Mouse (Mus musculus) hindbrain, embryonic 12.5 days (tissue): Measurements from ENCODE around the gene Adamts9. TPM values are rescaled to one million over a fixed set of nuclear protein-coding genes. Genes with fewer than 3 reads are reported as not detected.

Source experiments
- ATAC-seq: fragments of 200-750 bp; cut with Nextera tagmentation; 2 replicates; pipeline ENCODE4 v1.8.0; 2017; ENCODE audit warnings: moderate TSS enrichment; ENCODE audit not compliant: low FRiP score
- H3K27ac ChIP-seq: fragments of 300-500 bp; sonication (generic); 2 replicates; pipeline ENCODE4 v1.5.1; 2016; ENCODE audit warnings: mild to moderate bottlenecking
- H3K27me3 ChIP-seq: fragments of 300-500 bp; sonication (generic); 2 replicates; pipeline ENCODE4 v1.6.1; 2016; ENCODE audit warnings: mild to moderate bottlenecking
- H3K36me3 ChIP-seq: fragments of 300-500 bp; sonication (generic); 2 replicates; pipeline ENCODE4 v1.6.1; 2016; ENCODE audit warnings: mild to moderate bottlenecking
- H3K4me1 ChIP-seq: fragments of 300-500 bp; sonication (generic); 2 replicates; pipeline ENCODE4 v1.6.1; 2016
- H3K4me2 ChIP-seq: fragments of 300-500 bp; sonication (generic); replicated peaks from 2 replicates; pipeline ENCODE4 v1.6.1; 2016; ENCODE audit warnings: mild to moderate bottlenecking
- H3K4me3 ChIP-seq: fragments of 300-500 bp; sonication (generic); 2 replicates; pipeline ENCODE4 v1.5.1; 2016; ENCODE audit warnings: mild to moderate bottlenecking
- H3K9ac ChIP-seq: fragments of 300-500 bp; sonication (generic); 2 replicates; pipeline ENCODE4 v1.6.1; 2016; ENCODE audit warnings: mild to moderate bottlenecking, moderate library complexity
- H3K9me3 ChIP-seq: fragments of 300-500 bp; sonication (generic); replicated peaks from 2 replicates; pipeline ENCODE4 v1.6.1; 2016; ENCODE audit warnings: mild to moderate bottlenecking
- WGBS: fragments of 180-500 bp; shearing (Covaris S2); methylation state at CpG from one replicate; pipeline ENCODE4 v1.1.7; 2016; 5-methylcytosine and 5-hydroxymethylcytosine counted together
- polyA plus RNA-seq: library from polyadenylated mRNA; unstranded; fragments of >200 nt; fragmentation: Nextera tagmentation; extraction: Ambion mirVana; gene quantifications from 2 replicates; pipeline ENCODE4 v1.2.1, GENCODE M21; 2016

Adamts9 gene
- polyA plus RNA-seq, 1 experiment from 2014 or later = 4.5 TPM

GRCm38 (mm10) chr6:92874854-92875253 is 68.4 kb downstream of the Adamts9 start:
- Histone ChIP-seq H3K4me1 (peaks cover 2% of the 10 kb centered on the region; the same call in 1 of the 2 replicates), H3K9me3 (no peaks in the 10 kb centered on the region), H3K9ac (no peak overlapping the region), H3K36me3 (0 out of 2 replicates have a peak, but pooled peaks cover 3% of the 10 kb centered on the region), H3K27ac (no peak overlapping the region), H3K4me3 (no peak overlapping the region), H3K4me2 (no peak overlapping the region), H3K27me3 (no peaks in the 10 kb centered on the region)
- ATAC-seq = no peak
- WGBS = 74% methylated on average over 5 of the region's 5 CpGs

GRCm38 (mm10) chr6:92872766-92873165 is 70.5 kb downstream of the Adamts9 start:
- H3K4me3 ChIP-seq = no peak overlapping the region
- no peaks in the 10 kb centered on the region for H3K27me3 ChIP-seq
- H3K9ac ChIP-seq = no peak overlapping the region
- WGBS = 86% methylated on average over 10 of the region's 10 CpGs
- H3K27ac ChIP-seq = no peak overlapping the region
- ATAC-seq = no peak
- H3K4me2 ChIP-seq = no peak overlapping the region
- no peaks in the 10 kb centered on the region for H3K9me3 ChIP-seq
- peaks cover 8% of the 10 kb centered on the region; the same call in 1 of the 2 replicates for H3K4me1 ChIP-seq
- 0 out of 2 replicates have a peak, but pooled peaks cover 3% of the 10 kb centered on the region for H3K36me3 ChIP-seq

DNA sequence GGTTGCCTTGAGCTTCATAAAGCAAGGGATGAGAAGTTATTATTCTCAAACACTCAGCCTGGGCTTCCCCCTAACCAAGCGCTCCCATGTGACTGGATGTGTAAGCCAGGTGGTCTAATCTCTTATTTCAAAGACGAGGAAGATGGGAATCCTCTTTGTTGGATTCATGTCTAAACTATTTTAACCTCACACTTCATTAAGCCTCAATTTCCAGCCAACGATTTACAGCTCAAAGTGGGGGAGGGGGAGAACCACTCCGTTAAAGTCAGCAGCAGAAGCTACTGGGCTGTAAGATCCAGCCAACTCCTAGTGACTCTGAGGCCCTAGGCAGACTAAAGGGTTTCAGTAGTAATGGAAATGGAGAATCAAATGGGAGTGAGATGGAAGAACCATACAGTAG is 71.5 kb downstream of the Adamts9 start:
- no peak for ATAC-seq
- WGBS = 61% methylated on average over 4 of the region's 4 CpGs

GRCm38 (mm10) chr6:92869582-92870219 is 73.6 kb downstream of the Adamts9 start:
- Histone ChIP-seq H3K9me3 (no peaks in the 10 kb centered on the region), H3K4me3 (no peak overlapping the region), H3K36me3 (no peaks in the 10 kb centered on the region), H3K27ac (no peak overlapping the region), H3K4me1 (peaks cover 8% of the 10 kb centered on the region; the same call in 1 of the 2 replicates), H3K4me2 (no peak overlapping the region), H3K9ac (no peak overlapping the region), H3K27me3 (no peaks in the 10 kb centered on the region)
- WGBS = 56% methylated on average over 16 of the region's 16 CpGs
- ATAC-seq = no peak

More for the DNA sequence above, 71.5 kb downstream of the Adamts9 start:
- H3K4me1 ChIP-seq = peaks cover 8% of the 10 kb centered on the region; the same call in 1 of the 2 replicates
- H3K36me3 ChIP-seq = no peaks in the 10 kb centered on the region
- no peaks in the 10 kb centered on the region for H3K27me3 ChIP-seq
- no peak overlapping the region for H3K4me3 ChIP-seq
- H3K9me3 ChIP-seq = no peaks in the 10 kb centered on the region
- H3K9ac ChIP-seq = no peak overlapping the region
- H3K4me2 ChIP-seq = no peak overlapping the region
- no peak overlapping the region for H3K27ac ChIP-seq

GRCm38 (mm10) chr6:92869089-92869581 is 74.2 kb downstream of the Adamts9 start, which contains the start of gene Gm15737:
Gene Gm15737 (plus strand): TSS chr6:92869357.
- Histone ChIP-seq H3K36me3 (no peaks in the 10 kb centered on the region), H3K27ac (no peak within 1 kb of the TSS), H3K4me3 (no peak within 1 kb of the TSS), H3K4me1 (peaks cover 8% of the 10 kb centered on the region; the same call in 1 of the 2 replicates), H3K9ac (no peak within 1 kb of the TSS), H3K4me2 (no peak within 1 kb of the TSS), H3K27me3 (no peaks in the 10 kb centered on the region), H3K9me3 (no peaks in the 10 kb centered on the region)
- no peak for ATAC-seq
- 62% methylated on average over 4 of the region's 4 CpGs for WGBS

- no peak overlapping the region for H3K4me3 ChIP-seq
- no peak overlapping the region for H3K27ac ChIP-seq
- no peaks in the 10 kb centered on the region for H3K4me1 ChIP-seq
- 79% methylated on average over 9 of the region's 9 CpGs for WGBS
- no peaks in the 10 kb centered on the region for H3K27me3 ChIP-seq
- no peak overlapping the region for H3K4me2 ChIP-seq
- no peaks in the 10 kb centered on the region for H3K36me3 ChIP-seq
- no peaks in the 10 kb centered on the region for H3K9me3 ChIP-seq
- H3K9ac ChIP-seq = no peak overlapping the region
- no peak for ATAC-seq
Observed at GRCm38 (mm10) chr6:92862599-92862998, 80.7 kb downstream of the Adamts9 start.

- no peaks in the 10 kb centered on the region for H3K9me3 ChIP-seq
- H3K27me3 ChIP-seq = no peaks in the 10 kb centered on the region
- no peak overlapping the region for H3K27ac ChIP-seq
- H3K9ac ChIP-seq = no peak overlapping the region
- no peak overlapping the region for H3K4me3 ChIP-seq
- no peaks in the 10 kb centered on the region for H3K4me1 ChIP-seq
- 72% methylated on average over 5 of the region's 5 CpGs for WGBS
- no peaks in the 10 kb centered on the region for H3K36me3 ChIP-seq
- no peak for ATAC-seq
- no peak overlapping the region for H3K4me2 ChIP-seq
Observed at GRCm38 (mm10) chr6:92860285-92860912, 82.9 kb downstream of the Adamts9 start.

DNA sequence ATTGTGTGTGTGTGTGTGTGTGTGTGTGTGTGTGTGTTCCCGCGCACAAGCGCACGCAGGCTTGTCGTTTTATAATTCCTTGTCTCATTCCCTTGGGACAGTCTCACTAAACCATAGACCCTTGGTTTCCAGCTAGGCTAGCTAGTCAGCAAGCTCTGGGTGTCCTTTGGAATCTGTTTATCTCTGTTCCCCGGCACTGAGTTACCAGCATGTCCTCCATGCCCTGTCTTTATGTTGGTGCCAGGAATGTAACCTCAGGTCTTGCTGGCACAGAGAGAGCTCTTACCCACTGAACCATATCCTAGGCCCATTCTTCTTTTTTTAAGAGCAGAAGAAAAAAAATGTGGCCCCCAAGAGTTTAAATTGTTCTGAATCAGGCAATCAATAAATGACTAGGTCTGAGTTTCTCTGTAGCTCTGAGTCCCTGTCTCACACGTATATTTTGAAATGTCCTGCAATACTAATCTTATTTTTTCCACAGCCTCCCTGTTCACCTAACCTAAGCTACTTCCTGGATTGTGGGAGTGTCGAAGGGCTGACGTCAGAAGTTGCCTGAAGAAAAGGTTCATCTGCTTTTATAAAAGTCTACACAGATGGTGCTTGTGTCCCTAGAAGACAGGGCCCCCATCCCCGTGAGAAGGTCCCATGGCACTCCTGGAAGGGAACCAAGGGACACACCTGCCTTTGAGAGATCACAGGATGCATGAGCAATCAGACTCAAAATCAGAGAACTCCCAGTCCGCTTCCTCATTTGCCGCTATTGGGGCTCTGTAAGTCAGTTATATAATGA is 84.4 kb downstream of the Adamts9 start:
- Histone ChIP-seq H3K4me1 (no peaks in the 10 kb centered on the region), H3K36me3 (no peaks in the 10 kb centered on the region), H3K4me2 (no peak overlapping the region), H3K9me3 (no peaks in the 10 kb centered on the region), H3K27ac (no peak overlapping the region), H3K27me3 (0 out of 2 replicates have a peak, but pooled peaks cover 3% of the 10 kb centered on the region), H3K4me3 (no peak overlapping the region), H3K9ac (no peak overlapping the region)
- WGBS = 80% methylated on average over 12 of the region's 12 CpGs
- ATAC-seq = no peak

DNA sequence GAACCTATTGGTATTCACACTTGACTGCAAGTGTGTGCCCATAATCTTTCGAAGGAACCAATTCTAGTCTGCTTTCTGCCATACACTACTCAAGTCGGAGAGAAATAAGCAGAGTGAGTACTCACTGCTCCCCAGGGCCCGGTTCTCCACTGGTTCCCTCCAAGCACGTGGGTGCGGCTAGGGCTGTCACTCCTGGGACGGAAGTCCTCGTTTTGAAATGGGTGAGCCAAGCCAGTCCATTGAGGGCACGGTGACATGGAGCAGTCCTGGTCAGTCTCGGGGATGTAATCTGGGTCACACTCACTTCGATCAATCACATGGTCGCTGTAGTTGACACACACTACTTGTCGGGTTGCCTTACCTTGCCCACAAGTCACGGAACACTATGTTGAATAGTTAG is 85.5 kb downstream of the Adamts9 start:
- 88% methylated on average over 13 of the region's 13 CpGs for WGBS
- Histone ChIP-seq H3K27ac (no peak overlapping the region), H3K27me3 (0 out of 2 replicates have a peak, but pooled peaks cover 3% of the 10 kb centered on the region), H3K9ac (no peak overlapping the region), H3K4me3 (no peak overlapping the region), H3K9me3 (no peaks in the 10 kb centered on the region), H3K4me2 (no peak overlapping the region), H3K4me1 (no peaks in the 10 kb centered on the region), H3K36me3 (no peaks in the 10 kb centered on the region)
- no peak for ATAC-seq

- 86% methylated on average over 4 of the region's 4 CpGs for WGBS
Observed at GRCm38 (mm10) chr6:92854873-92855272, 88.4 kb downstream of the Adamts9 start.

DNA sequence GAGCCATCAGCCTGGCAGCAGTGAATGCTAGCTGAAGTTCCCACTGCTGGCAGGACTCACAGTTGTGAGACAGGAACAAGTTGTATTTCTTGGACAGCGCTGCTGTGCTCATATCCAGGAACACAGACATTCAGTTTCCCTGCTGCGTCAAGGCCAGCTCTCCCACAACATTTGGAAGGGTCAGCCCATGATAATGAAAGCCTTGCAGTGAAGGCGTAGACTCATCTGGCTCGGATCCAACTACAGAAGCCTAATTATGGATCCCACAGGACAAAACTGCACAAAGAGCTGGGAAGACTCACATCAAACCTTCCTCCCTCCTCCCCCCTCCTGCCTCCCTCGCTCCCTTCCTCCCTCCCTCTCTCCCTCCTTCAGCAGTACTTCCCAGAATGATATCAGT is 93.0 kb downstream of the Adamts9 start:
- no peaks in the 10 kb centered on the region for H3K9me3 ChIP-seq
- H3K36me3 ChIP-seq = no peaks in the 10 kb centered on the region
- peaks cover 6% of the 10 kb centered on the region for H3K4me1 ChIP-seq
- 32% methylated on average over 5 of the region's 5 CpGs for WGBS
- H3K9ac ChIP-seq = no peak overlapping the region
- H3K4me3 ChIP-seq = no peak overlapping the region
- 0 out of 2 replicates have a peak, but pooled peaks cover 3% of the 10 kb centered on the region for H3K27me3 ChIP-seq
- no peak overlapping the region for H3K4me2 ChIP-seq
- no peak overlapping the region for H3K27ac ChIP-seq
- peak; percentile 48 for ATAC-seq

More at GRCm38 (mm10) chr6:92854873-92855272, 88.4 kb downstream of the Adamts9 start:
- Histone ChIP-seq H3K4me1 (peaks cover 6% of the 10 kb centered on the region), H3K4me2 (no peak overlapping the region), H3K9ac (no peak overlapping the region), H3K4me3 (no peak overlapping the region), H3K27ac (no peak overlapping the region), H3K27me3 (0 out of 2 replicates have a peak, but pooled peaks cover 3% of the 10 kb centered on the region), H3K9me3 (no peaks in the 10 kb centered on the region), H3K36me3 (no peaks in the 10 kb centered on the region)
- no peak for ATAC-seq

- H3K9me3 ChIP-seq = no peaks in the 10 kb centered on the region
- H3K4me2 ChIP-seq = no peak overlapping the region
- no peak overlapping the region for H3K9ac ChIP-seq
- no peak overlapping the region for H3K4me3 ChIP-seq
- peaks cover 6% of the 10 kb centered on the region for H3K4me1 ChIP-seq
- no peaks in the 10 kb centered on the region for H3K36me3 ChIP-seq
- no peak for ATAC-seq
- 95% methylated on average over 9 of the region's 9 CpGs for WGBS
- H3K27ac ChIP-seq = no peak overlapping the region
- H3K27me3 ChIP-seq = 0 out of 2 replicates have a peak, but pooled peaks cover 1% of the 10 kb centered on the region
Observed at GRCm38 (mm10) chr6:92849208-92849607, 94.1 kb downstream of the Adamts9 start.
